Mouse (Mus musculus): ENCODE results near the gene Pkdcc. TPM values are rescaled to one million over a fixed set of nuclear protein-coding genes. Genes with fewer than 3 reads are reported as not detected.
A peak's percentile ranks its signal among the peaks of the same experiment; 100 is the strongest.

The Pkdcc gene
- polyA plus RNA-seq, 1 experiment from 2014 or later, result 5.1 TPM

DNA sequence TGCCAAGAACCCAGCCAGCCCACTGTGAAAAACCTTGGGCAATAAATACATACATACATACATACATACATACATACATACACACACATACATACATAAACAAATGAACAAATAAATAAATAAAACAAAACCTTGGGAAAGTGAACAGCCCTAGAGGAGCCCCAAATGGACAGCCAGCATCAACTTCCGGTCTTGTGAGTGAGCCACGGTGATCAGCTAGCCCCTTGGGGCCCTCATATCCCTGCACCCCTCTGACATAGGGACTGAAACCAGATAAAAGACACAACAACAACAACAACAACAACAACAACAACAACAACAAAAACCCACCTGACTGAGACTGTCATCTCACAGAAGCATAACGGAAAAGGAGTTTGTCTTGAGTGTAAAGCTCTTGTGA lies 30.4 kb downstream of the Pkdcc start:
- no peak for DNase-seq
- H3K27me3 ChIP-seq (ENCODE audit: control insufficient read depth, insufficient read depth, low read length), result peaks cover 15% of the 10 kb centered on the region; the same call in 1 of the 2 replicates
- no peak overlapping the region for H3K4me3 ChIP-seq (replicated peaks; ENCODE audit: low read depth, low read length)
- no peaks in the 10 kb centered on the region for H3K36me3 ChIP-seq (ENCODE audit: control insufficient read depth, insufficient read depth, low read length)
- no peak overlapping the region for H3K9ac ChIP-seq (replicated peaks; ENCODE audit: low read length)
- ATAC-seq (ENCODE audit: low FRiP score, low TSS enrichment), result no peak
- H3K4me2 ChIP-seq (ENCODE audit: low read length), result no peak overlapping the region
- no peaks in the 10 kb centered on the region for H3K4me1 ChIP-seq (ENCODE audit: control insufficient read depth, insufficient read depth, low read length)
- no peak overlapping the region for H3K27ac ChIP-seq (replicated peaks; ENCODE audit: low read depth, low read length)
- H3K9me3 ChIP-seq (ENCODE audit: control insufficient read depth, low read length), result no peaks in the 10 kb centered on the region
- WGBS, result 86% methylated on average over 3 of the region's 3 CpGs

DNA sequence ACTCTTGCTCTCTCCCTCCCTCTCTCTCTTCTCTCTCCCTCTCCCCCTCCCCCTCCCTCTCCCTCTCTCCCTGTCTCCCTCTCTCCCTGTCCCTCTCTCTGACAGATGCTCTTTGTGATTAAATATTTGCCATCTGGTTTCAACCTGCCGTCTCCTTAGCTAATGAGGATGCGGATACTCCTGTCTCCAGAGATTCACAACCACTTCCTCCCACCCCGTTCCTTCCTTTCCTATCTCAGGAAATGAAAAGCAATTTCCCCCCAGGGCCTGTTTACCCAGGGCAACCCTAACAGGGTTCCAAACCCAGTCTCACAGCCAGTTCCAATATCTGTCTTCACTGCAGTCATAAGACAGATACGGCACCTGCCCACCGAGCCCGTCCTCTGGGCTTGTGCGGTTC lies 31.0 kb downstream of the Pkdcc start:
- peak; percentile 52 for DNase-seq
- Histone ChIP-seq H3K4me3 (replicated peaks; ENCODE audit: low read depth, low read length) (no peak overlapping the region), H3K9ac (replicated peaks; ENCODE audit: low read length) (no peak overlapping the region), H3K9me3 (ENCODE audit: control insufficient read depth, low read length) (no peaks in the 10 kb centered on the region), H3K4me2 (ENCODE audit: low read length) (no peak overlapping the region), H3K36me3 (ENCODE audit: control insufficient read depth, insufficient read depth, low read length) (no peaks in the 10 kb centered on the region), H3K27ac (replicated peaks; ENCODE audit: low read depth, low read length) (no peak overlapping the region), H3K27me3 (ENCODE audit: control insufficient read depth, insufficient read depth, low read length) (peaks cover 17% of the 10 kb centered on the region), H3K4me1 (ENCODE audit: control insufficient read depth, insufficient read depth, low read length) (no peaks in the 10 kb centered on the region)
- WGBS, result 41% methylated on average over 7 of the region's 7 CpGs
- 0 out of 2 replicates have a peak, but pooled peaks have one; percentile 15 for ATAC-seq (ENCODE audit: low FRiP score, low TSS enrichment)

DNA sequence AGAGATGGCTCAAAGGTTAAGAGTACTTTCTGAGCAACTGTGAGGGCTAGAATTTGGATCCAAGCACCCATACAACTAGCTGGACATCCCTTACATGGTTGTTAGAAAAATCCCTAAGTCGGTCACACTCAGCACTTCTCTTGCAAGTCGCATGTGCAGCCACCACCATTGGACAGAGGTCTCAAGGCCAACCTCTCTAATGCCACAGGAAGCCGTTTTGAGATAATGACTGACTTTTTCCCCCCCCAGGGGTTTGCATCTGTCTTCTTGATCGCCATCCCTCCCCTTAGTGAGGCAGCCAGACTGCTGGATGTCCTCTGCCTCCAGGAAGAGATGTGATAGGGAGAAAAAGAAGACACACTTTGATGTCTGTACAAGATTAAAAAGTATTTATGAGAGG lies 32.1 kb downstream of the Pkdcc start:
- Histone ChIP-seq H3K4me3 (replicated peaks; ENCODE audit: low read depth, low read length) (no peak overlapping the region), H3K9ac (replicated peaks; ENCODE audit: low read length) (no peak overlapping the region)
- no peak; the same call in 1 of the 2 replicates for ATAC-seq (ENCODE audit: low FRiP score, low TSS enrichment)

DNA sequence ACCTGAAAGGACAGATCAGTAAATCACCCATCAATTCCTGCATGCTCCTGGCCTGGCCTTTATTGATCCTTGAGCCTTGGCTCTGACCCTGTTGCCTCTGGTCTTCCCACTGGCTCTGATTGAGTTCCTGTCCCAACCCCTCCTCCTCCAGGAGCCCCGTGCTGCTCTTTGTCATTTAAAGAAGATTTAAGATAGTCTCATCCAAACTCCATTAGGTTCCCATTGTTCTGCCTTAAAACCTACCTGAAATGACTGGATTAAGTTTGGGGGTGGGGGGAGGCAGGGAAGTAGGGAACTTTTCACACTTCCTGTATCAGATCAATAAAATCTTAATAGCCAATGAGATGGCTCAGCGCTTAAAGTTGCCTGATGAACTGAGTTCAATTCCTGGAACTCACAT lies 33.4 kb downstream of the Pkdcc start:
- H3K4me3 ChIP-seq (replicated peaks; ENCODE audit: low read depth, low read length), result no peak overlapping the region
- 30% methylated on average over 2 of the region's 2 CpGs for WGBS
- no peak overlapping the region for H3K4me2 ChIP-seq (ENCODE audit: low read length)
- no peaks in the 10 kb centered on the region for H3K36me3 ChIP-seq (ENCODE audit: control insufficient read depth, insufficient read depth, low read length)
- ATAC-seq (ENCODE audit: low FRiP score, low TSS enrichment) (no peak), DNase-seq (no peak)
- H3K27ac ChIP-seq (replicated peaks; ENCODE audit: low read depth, low read length), result no peak overlapping the region
- H3K4me1 ChIP-seq (ENCODE audit: control insufficient read depth, insufficient read depth, low read length), result no peaks in the 10 kb centered on the region
- peaks cover 22% of the 10 kb centered on the region for H3K27me3 ChIP-seq (ENCODE audit: control insufficient read depth, insufficient read depth, low read length)
- H3K9me3 ChIP-seq (ENCODE audit: control insufficient read depth, low read length), result no peaks in the 10 kb centered on the region
- no peak overlapping the region for H3K9ac ChIP-seq (replicated peaks; ENCODE audit: low read length)

More for the DNA sequence above, 32.1 kb downstream of the Pkdcc start:
- peaks cover 16% of the 10 kb centered on the region for H3K27me3 ChIP-seq (ENCODE audit: control insufficient read depth, insufficient read depth, low read length)
- H3K36me3 ChIP-seq (ENCODE audit: control insufficient read depth, insufficient read depth, low read length), result no peaks in the 10 kb centered on the region
- no peak overlapping the region for H3K27ac ChIP-seq (replicated peaks; ENCODE audit: low read depth, low read length)
- H3K4me1 ChIP-seq (ENCODE audit: control insufficient read depth, insufficient read depth, low read length), result no peaks in the 10 kb centered on the region
- WGBS, result 62% methylated on average over 4 of the region's 4 CpGs
- no peak overlapping the region for H3K4me2 ChIP-seq (ENCODE audit: low read length)
- H3K9me3 ChIP-seq (ENCODE audit: control insufficient read depth, low read length), result no peaks in the 10 kb centered on the region
- no peak for DNase-seq

DNA sequence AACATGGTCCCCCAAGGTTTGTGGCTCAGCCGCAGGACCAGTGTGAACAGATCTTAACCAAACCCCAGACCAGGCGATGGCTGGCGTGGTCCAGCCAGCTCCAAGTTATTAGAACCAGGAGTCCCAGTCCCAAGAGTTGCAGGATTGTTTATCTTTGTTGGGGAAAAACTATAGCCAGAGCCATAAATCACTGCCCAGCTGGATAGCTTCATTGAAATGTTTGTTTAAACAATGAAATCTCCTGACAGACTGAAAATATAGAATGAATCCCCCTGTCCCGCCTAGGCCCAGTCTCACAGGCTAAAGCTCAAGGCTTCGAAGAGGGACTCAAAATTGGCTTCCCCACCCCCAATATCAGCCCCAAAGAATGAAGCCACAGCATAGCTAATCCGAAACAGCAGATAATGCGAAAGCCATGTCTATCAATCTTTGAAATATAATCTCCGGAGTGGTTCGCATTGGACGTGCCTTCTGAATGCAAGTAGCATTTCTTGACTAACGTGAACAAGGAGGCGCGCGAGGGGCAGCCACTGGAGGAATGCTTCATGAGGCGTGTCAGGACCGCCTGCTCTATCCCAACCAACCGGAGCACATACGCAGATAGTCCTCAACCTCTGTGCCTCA lies 35.9 kb downstream of the Pkdcc start:
- 82% methylated on average over 18 of the region's 18 CpGs for WGBS
- peaks cover 27% of the 10 kb centered on the region for H3K27me3 ChIP-seq (ENCODE audit: control insufficient read depth, insufficient read depth, low read length)
- H3K4me2 ChIP-seq (ENCODE audit: low read length), result no peak overlapping the region

DNA sequence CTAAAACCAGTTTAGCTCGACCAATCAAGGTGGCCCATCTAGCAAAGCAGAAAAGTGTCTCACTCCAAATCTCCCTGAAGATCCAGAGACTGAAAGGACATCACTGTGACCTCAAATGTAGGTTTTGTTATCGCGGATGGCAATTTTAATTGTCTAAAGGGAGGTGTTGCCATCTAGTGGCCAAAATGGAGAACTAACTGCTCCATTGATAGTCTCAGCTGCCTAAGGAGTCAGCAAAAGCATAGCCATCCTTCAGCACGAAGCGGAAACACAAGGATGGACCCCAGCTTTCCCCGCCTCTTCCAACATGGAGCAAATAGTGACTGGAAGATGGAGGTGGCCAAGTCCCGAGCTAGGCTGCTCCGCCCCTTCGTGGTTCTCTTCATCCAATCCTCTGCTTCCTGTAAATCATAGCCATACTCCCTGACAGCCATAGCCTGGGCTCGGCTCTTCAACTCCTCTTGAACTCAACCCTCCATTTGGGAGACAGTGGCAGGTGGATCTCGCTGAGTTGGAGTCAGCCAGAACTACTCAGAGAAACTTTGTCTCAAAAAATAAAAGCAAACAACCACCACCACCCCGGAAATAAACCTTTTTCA lies 38.1 kb downstream of the Pkdcc start:
- 30% methylated on average over 12 of the region's 12 CpGs for WGBS

More for the DNA sequence above, 35.9 kb downstream of the Pkdcc start:
- Histone ChIP-seq H3K9me3 (ENCODE audit: control insufficient read depth, low read length) (no peaks in the 10 kb centered on the region), H3K4me1 (ENCODE audit: control insufficient read depth, insufficient read depth, low read length) (no peaks in the 10 kb centered on the region), H3K36me3 (ENCODE audit: control insufficient read depth, insufficient read depth, low read length) (no peaks in the 10 kb centered on the region), H3K27ac (replicated peaks; ENCODE audit: low read depth, low read length) (no peak overlapping the region), H3K9ac (replicated peaks; ENCODE audit: low read length) (no peak overlapping the region), H3K4me3 (replicated peaks; ENCODE audit: low read depth, low read length) (no peak overlapping the region)
- ATAC-seq (ENCODE audit: low FRiP score, low TSS enrichment) (no peak), DNase-seq (no peak)

DNA sequence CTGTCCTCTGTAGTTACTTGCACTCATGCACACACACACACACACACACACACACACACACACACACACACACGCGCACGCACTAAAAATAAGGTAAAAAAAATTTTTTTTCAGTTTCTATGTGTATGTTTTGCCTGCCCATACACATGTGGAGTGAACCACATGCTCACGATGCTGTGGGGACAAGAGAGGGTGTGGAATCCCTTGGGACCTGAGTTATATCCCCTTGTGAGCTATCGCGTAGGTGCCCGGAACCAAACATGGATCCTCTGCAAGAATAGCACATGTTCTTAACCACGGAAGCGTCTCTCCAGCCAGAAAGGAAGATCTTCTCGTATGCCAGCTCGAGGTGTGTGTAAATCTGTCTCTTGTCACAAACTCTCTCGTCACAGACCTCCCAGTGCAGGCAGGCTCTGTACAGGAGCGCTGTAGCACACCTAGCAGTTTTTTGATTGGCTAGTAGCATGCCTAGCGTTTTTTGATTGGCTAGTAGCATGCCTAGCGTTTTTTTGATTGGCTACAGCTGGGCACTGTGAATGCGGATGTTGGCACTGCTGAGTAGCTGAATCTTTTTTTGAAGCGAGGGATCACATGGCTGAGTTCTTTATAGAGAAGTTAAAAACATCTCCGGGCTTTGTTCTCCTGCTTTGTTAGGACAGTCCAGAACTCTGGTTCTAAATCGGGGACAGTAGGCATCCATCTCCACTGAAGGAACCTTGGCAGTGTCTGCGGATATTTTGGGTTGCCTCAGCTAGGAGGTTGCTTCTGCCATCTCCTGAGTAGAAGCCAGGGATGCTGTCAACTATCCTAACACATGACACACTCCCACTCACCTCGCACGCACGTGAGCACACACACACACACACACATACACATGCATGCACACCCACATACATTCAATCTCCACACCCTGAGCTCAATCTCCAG lies 52.4 kb downstream of the Pkdcc start:
- H3K36me3 ChIP-seq (ENCODE audit: control insufficient read depth, insufficient read depth, low read length), result no peaks in the 10 kb centered on the region
- H3K4me1 ChIP-seq (ENCODE audit: control insufficient read depth, insufficient read depth, low read length), result 0 out of 2 replicates have a peak, but pooled peaks cover 3% of the 10 kb centered on the region
- DNase-seq, result peak; percentile 91
- H3K9ac ChIP-seq (replicated peaks; ENCODE audit: low read length), result no peak overlapping the region
- peak; percentile 93 for ATAC-seq (ENCODE audit: low FRiP score, low TSS enrichment)
- H3K4me2 ChIP-seq (ENCODE audit: low read length), result peak overlapping the region; percentile 52
- H3K9me3 ChIP-seq (ENCODE audit: control insufficient read depth, low read length), result no peaks in the 10 kb centered on the region
- no peaks in the 10 kb centered on the region; the same call in 1 of the 2 replicates for H3K27me3 ChIP-seq (ENCODE audit: control insufficient read depth, insufficient read depth, low read length)
- H3K4me3 ChIP-seq (replicated peaks; ENCODE audit: low read depth, low read length), result peak overlapping the region; percentile 24; the same call in 1 of the 2 replicates
- WGBS, result 55% methylated on average over 23 of the region's 23 CpGs
- no peak overlapping the region for H3K27ac ChIP-seq (replicated peaks; ENCODE audit: low read depth, low read length)

More for the DNA sequence above, 38.1 kb downstream of the Pkdcc start:
- no peak overlapping the region for H3K4me2 ChIP-seq (ENCODE audit: low read length)
- H3K27ac ChIP-seq (replicated peaks; ENCODE audit: low read depth, low read length), result no peak overlapping the region
- H3K9me3 ChIP-seq (ENCODE audit: control insufficient read depth, low read length), result no peaks in the 10 kb centered on the region
- H3K4me3 ChIP-seq (replicated peaks; ENCODE audit: low read depth, low read length), result no peak overlapping the region
- no peaks in the 10 kb centered on the region for H3K36me3 ChIP-seq (ENCODE audit: control insufficient read depth, insufficient read depth, low read length)
- peaks cover 27% of the 10 kb centered on the region for H3K27me3 ChIP-seq (ENCODE audit: control insufficient read depth, insufficient read depth, low read length)
- DNase-seq (peak; percentile 89), ATAC-seq (ENCODE audit: low FRiP score, low TSS enrichment) (peak; percentile 46; the same call in 1 of the 2 replicates)
- H3K9ac ChIP-seq (replicated peaks; ENCODE audit: low read length), result no peak overlapping the region
- no peaks in the 10 kb centered on the region for H3K4me1 ChIP-seq (ENCODE audit: control insufficient read depth, insufficient read depth, low read length)

DNA sequence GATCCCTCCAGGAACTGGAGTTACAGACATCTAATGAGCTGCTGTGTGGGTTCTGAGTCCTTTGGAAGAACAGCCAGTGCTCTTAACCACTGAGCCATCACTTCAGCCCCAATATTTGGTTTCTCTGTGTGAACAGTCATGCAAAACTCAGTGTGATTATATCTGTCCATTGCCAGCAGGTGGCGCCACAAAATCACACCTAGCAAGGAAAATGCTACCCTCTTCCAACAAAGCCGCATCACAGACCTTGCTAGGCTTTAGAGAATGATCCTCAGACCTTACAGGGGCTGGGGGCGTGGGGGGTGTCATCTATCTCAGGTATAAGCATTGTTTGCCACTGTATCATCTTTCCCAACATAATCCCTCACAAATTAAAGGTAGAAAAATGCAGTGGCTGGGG lies 56.4 kb downstream of the Pkdcc start:
- H3K4me3 ChIP-seq (replicated peaks; ENCODE audit: low read depth, low read length), result no peak overlapping the region
- H3K36me3 ChIP-seq (ENCODE audit: control insufficient read depth, insufficient read depth, low read length), result no peaks in the 10 kb centered on the region
- peak; percentile 94 for DNase-seq
- no peak overlapping the region for H3K4me2 ChIP-seq (ENCODE audit: low read length)
- H3K4me1 ChIP-seq (ENCODE audit: control insufficient read depth, insufficient read depth, low read length), result 0 out of 2 replicates have a peak, but pooled peaks cover 3% of the 10 kb centered on the region
- H3K27me3 ChIP-seq (ENCODE audit: control insufficient read depth, insufficient read depth, low read length), result no peaks in the 10 kb centered on the region; the same call in 1 of the 2 replicates
- H3K9ac ChIP-seq (replicated peaks; ENCODE audit: low read length), result no peak overlapping the region
- ATAC-seq (ENCODE audit: low FRiP score, low TSS enrichment), result no peak
- H3K27ac ChIP-seq (replicated peaks; ENCODE audit: low read depth, low read length), result no peak overlapping the region
- WGBS, result 2% methylated on average over 3 of the region's 3 CpGs
- no peaks in the 10 kb centered on the region for H3K9me3 ChIP-seq (ENCODE audit: control insufficient read depth, low read length)

Data from midbrain, embryonic 14.5 days (tissue).